10 mouse cellular contexts compared by ENCODE assay signal in genomic region chr11:22007088-22007780, GRCm38 (mm10). TPM values are rescaled to one million over a fixed set of nuclear protein-coding genes. Genes with fewer than 3 reads are reported as not detected.
DNase-seq lines count a peak whose midpoint lies in the region; ATAC-seq lines count a peak whose summit lies in the region.
"Had no signal": no experiment of that assay in that cellular context is flagged by ENCODE, and none has a peak within 500 bp of the region (broad histone marks: within the 10 kb centered on the region; RNA-seq: fewer than 3 reads in every experiment).

No protein-coding gene starts in this region.

- peak overlapping the region; percentile 34 for H3K4me3 ChIP-seq in heart, embryonic 11.5 days (ENCODE audit: low read depth, low read length)
- 0 out of 2 replicates have a peak overlapping the region, but pooled peaks have one; percentile 6 for H3K4me3 ChIP-seq in hindbrain, embryonic 14.5 days (replicated peaks; ENCODE audit: low read length)

- H3K4me2 ChIP-seq in heart, embryonic 11.5 days, result peak overlapping the region; percentile 65
- H3K4me2 ChIP-seq in hindbrain, embryonic 14.5 days (replicated peaks), result peak overlapping the region; percentile 34

- H3K9me3 ChIP-seq in heart, embryonic 11.5 days (replicated peaks; ENCODE audit: control insufficient read depth, low read length), result no peaks in the 10 kb centered on the region
- no peaks in the 10 kb centered on the region for H3K9me3 ChIP-seq in hindbrain, embryonic 14.5 days (ENCODE audit: control insufficient read depth, low read length)

- H3K27ac ChIP-seq in heart, embryonic 11.5 days (ENCODE audit: low read depth, low read length), result no peak overlapping the region
- no peak overlapping the region for H3K27ac ChIP-seq in hindbrain, embryonic 14.5 days

- no peak overlapping the region for H3K9ac ChIP-seq in heart, embryonic 11.5 days (ENCODE audit: low read depth, low read length)
- no peak overlapping the region for H3K9ac ChIP-seq in hindbrain, embryonic 14.5 days

- H3K36me3 ChIP-seq in heart, embryonic 11.5 days (ENCODE audit: control insufficient read depth, insufficient read depth, low read length), result no peaks in the 10 kb centered on the region
- peaks cover 5% of the 10 kb centered on the region; the same call in 1 of the 2 replicates for H3K36me3 ChIP-seq in hindbrain, embryonic 14.5 days (replicated peaks; ENCODE audit: control insufficient read depth, insufficient read depth)

- peak; percentile 51; the same call in 1 of the 2 replicates for ATAC-seq in heart, embryonic 11.5 days (replicated peaks; ENCODE audit: insufficient number of reproducible peaks, low FRiP score, low TSS enrichment)
- ATAC-seq in hindbrain, embryonic 14.5 days (ENCODE audit: low FRiP score), result no peak

- peaks cover 46% of the 10 kb centered on the region for H3K27me3 ChIP-seq in heart, embryonic 11.5 days (ENCODE audit: control insufficient read depth, insufficient read depth, low read length)
- peaks cover 87% of the 10 kb centered on the region for H3K27me3 ChIP-seq in hindbrain, embryonic 14.5 days (ENCODE audit: control insufficient read depth, insufficient read depth, low read length)

- DNase-seq in heart, adult 18-20 months, result no peak
- peak; percentile 22 for DNase-seq in testis, postnatal 14 days (ENCODE audit: low spot score)
- DNase-seq in testis, postnatal 10 days (ENCODE audit: low spot score), result no peak
- no peak for DNase-seq in hindbrain, embryonic 14.5 days (ENCODE audit: low spot score)
- DNase-seq in yolk sac, embryonic 10.5 days (ENCODE audit: low spot score), result peak; percentile 67
- DNase-seq in layer of hippocampus, postnatal 25 days (ENCODE audit: extremely low spot score in 1 of 2, low spot score in 1 of 2), result no peak
- DNase-seq in frontal cortex, adult 2 months (ENCODE audit: extremely low spot score in 1 of 2, low spot score in 1 of 2), result no peak

- peaks cover 25% of the 10 kb centered on the region for H3K4me1 ChIP-seq in heart, embryonic 11.5 days (ENCODE audit: control insufficient read depth, insufficient read depth, low read length)
- H3K4me1 ChIP-seq in hindbrain, embryonic 14.5 days (replicated peaks; ENCODE audit: control insufficient read depth, insufficient read depth, low read length), result peaks cover 4% of the 10 kb centered on the region; the same call in 1 of the 2 replicates

- 4% methylated on average over 20 of the region's 20 CpGs for WGBS in heart, embryonic 11.5 days (ENCODE audit: insufficient replicate concordance)
- WGBS in hindbrain, embryonic 14.5 days, result 8% methylated on average over 20 of the region's 20 CpGs

RNA-seq across cellular contexts. Expression of gene Otx1, which starts 4.5 kb away (rescaled TPM):
- 0.17 and 0.40 TPM in 2 replicates for polyA plus RNA-seq in heart, embryonic 11.5 days (2014; fragmentation: Nextera tagmentation; extraction: Ambion mirVana)
- total RNA-seq in heart, adult 18-20 months (2021), result under 1 TPM in 1 of 2 experiments, not detected in 1; 0.23 TPM
- 0.37 and 1.6 TPM in 2 replicates for polyA plus RNA-seq in hindbrain, embryonic 14.5 days (2014; fragmentation: Nextera tagmentation; extraction: Ambion mirVana)
- 1 to 10 TPM; 4.1 to 4.2 TPM for total RNA-seq in layer of hippocampus, postnatal 25 days (2021)
- 3.5 and 3.7 TPM in 2 replicates for polyA plus RNA-seq in frontal cortex, adult 2 months (2012; rRNA removed)
- total RNA-seq: common myeloid progenitor, adult 5-6 weeks had no signal
- polyA plus RNA-seq: kidney, embryonic 16.5 days had no signal

Comparison
In these comparisons a context has a peak if more than half of its experiments do, and no peak if none do; other contexts are left out.
1. DNase-seq: peak in testis, postnatal 14 days (single experiment) and yolk sac, embryonic 10.5 days (single experiment); none in heart, adult 18-20 months (0 of 2), testis, postnatal 10 days (single experiment), hindbrain, embryonic 14.5 days (single experiment), layer of hippocampus, postnatal 25 days (0 of 2) and frontal cortex, adult 2 months (0 of 2).